Mouse (Mus musculus): ENCODE results near the gene 4930402F06Rik.

The 4930402F06Rik gene

GRCm38 (mm10) chr2:35412810-35413209 is 15.8 kb upstream of the 4930402F06Rik start:
- DNase-seq = no peak

GRCm38 (mm10) chr2:35412246-35412645 is 15.3 kb upstream of the 4930402F06Rik start:
- no peak for DNase-seq

- peak; percentile 6 for DNase-seq
These were observed 14.7 kb upstream of the 4930402F06Rik start for GRCm38 (mm10) chr2:35411640-35412190.

DNA sequence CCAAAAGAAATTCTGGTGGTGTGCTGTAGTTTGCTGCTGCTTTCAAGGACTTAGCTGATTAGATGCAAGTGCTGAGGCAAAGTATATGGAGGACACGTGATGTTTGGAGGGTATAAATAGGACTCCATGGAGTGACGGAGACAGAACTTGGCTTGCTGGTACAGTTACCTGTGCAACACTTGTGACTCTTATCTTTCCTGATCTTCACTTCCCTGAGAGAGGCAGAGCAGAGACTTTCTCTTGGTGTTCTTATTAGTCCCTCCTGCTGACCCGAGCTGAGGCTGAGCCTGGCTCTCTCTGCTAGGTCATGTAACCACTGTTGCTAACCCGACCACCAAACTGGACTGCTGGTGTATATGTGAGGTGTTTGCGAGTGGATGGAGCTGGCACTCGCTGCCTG is 12.5 kb upstream of the 4930402F06Rik start:
- DNase-seq = no peak

GRCm38 (mm10) chr2:35408409-35409110 is 11.6 kb upstream of the 4930402F06Rik start:
- DNase-seq = no peak

DNA sequence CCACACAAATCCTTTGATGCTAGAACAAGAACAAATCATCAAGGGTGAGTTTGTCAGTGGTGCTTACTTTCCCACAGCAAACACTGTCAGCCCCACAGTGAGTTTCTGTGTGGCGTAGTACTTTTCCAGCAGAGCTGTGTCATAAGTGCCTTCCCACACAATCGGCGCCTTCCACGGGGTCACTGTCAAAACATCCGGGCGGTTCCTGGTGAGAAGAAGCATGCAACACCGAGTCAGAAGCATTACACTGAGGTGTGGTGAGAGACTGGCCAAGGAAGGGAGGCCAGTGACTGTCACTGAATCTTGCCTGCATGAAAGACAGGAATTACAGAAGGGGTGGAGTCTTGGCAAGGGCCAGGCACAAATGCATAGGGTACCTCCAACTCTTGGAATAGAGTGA is 10.9 kb upstream of the 4930402F06Rik start:
- no peak for DNase-seq

GRCm38 (mm10) chr2:35407266-35407665 is 10.3 kb upstream of the 4930402F06Rik start:
- no peak for DNase-seq

DNA sequence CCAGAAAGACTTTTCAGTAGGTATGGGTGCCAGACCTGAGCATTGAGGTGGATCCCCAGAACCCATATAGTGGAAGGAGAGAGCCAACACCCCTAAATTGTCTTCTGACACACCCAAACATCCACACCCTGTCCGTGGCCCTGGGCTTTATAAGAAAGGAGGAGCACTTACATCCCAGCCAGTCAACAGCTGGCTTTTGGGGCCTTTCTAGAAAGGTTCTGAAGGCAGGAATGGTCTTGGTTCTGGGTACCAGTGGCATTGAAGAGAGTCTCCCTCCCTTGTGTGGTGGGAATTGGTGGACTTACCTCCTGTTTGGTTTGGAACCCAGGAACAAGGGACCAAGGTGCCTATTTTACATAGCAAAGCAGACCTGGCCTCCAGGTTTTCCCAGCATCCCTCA is 9.6 kb upstream of the 4930402F06Rik start:
- DNase-seq = no peak

DNA sequence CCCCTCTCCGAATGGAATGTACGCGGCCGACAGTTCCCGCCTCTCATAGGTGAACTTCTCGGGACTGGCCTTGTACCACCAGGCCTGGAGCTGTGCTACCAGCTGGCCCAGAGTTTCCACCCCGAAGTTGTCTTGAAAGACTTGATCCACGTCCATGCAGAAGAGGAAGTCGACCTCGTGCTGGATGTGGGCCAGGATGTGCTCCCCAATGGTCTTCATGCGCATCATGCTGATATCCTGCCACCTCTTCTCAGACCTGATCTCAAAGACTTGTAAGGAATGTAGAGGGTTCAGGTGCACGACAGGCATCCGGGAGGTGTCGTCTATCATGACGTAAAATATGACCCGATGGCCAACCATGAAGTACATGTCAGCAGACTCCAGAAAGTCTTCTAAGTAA is 5.4 kb upstream of the 4930402F06Rik start:
- no peak for DNase-seq

GRCm38 (mm10) chr2:35400739-35401138 is 3.8 kb upstream of the 4930402F06Rik start:
- DNase-seq = no peak

DNA sequence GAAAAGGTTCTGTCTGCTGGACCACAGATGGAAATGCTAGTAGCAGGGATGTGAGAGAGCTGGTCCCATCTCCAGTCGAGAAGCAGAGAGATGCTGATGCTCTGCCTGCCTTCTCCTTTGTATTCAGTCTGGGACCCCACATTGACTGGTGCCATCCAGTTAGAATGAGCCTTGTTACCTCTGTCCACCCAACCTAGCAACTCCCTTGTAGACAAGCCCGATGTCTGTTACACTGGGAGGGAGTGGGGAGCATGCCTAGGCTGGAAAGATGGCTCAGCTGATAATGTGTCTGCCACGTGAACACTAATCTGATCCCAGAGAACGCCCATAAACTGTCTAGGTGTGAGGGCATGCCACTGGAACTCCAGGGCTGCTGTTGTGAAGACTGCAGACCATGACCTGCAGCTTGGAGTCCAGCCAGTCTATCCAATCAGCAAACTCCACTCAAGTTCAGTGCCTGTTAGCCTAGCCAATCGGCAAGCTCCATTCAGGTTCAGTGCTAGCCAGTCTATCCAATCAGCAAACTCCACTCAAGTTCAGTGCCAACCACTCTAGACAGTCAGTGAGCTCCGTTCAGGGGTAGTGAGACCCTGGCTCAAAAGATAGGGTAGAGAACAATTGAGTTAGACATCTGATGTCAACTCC is 1.3 kb upstream of the 4930402F06Rik start:
- DNase-seq = no peak

GRCm38 (mm10) chr2:35397590-35398173 is 707 bp upstream of the 4930402F06Rik start:
- DNase-seq = peak; percentile 26

GRCm38 (mm10) chr2:35385441-35385871 is 11.5 kb downstream of the 4930402F06Rik start:
- DNase-seq = no peak

- DNase-seq = no peak
These were observed 17.7 kb downstream of the 4930402F06Rik start for GRCm38 (mm10) chr2:35379306-35379705.

DNA sequence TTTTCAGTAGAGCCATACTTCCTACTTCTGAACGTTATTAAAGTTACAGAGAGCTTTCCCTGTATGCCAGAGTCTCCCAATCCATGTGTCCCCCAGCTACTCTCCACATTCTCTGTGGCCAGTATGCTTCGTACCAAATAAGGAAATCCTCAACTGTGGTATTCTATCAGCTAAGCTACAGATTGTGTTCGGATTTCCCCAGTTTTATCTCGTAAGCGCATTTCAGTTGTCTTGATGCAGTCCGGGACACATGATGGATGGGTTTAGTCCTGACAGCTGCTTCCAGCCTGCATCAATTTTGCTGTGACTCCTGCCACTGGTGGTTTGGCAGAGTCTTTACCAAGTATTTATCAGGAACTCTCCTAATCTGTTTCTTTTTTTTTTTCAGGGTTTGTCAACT is 19.4 kb downstream of the 4930402F06Rik start:
- DNase-seq = no peak

DNA sequence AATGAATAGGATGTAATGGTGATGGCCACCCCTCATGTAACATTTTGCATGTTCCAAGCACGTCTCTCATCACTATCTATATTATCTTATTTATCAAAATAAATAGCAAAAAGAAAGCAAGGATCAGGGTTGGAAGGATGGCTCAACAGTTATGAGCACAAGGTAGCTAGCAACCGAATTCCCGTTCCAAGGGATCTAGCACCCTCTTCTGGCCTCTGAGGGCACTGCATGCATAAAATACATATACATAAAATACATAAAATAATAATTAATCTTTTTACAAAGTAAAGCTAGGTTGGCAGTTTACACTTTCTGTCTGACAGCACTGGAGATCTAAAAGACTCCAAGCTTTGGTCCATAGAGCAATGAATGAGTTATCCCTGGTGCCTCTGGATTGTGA is 24.0 kb downstream of the 4930402F06Rik start:
- DNase-seq = no peak

DNA sequence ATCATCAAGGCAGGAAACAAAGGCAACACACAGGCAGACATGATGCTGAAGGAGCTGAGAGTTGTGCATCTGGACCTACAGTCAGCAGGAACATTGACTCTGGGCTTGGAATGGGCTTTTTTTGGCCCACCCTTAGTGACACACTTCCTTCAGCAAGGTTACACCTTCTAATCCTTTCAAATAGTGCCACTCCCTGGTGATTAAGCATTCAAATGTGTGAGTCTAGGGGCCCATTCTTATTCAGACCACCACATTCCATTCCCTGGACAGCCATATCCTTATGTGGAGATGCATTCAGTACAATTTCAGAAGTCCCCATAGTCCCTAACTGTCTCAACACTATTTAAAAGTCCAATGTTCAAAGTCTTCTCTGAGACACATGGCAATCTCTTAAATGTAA is 26.3 kb downstream of the 4930402F06Rik start:
- no peak for DNase-seq

- no peak for DNase-seq
These were observed 29.3 kb downstream of the 4930402F06Rik start, which contains the start of gene 4930568D16Rik for GRCm38 (mm10) chr2:35367629-35368028. Gene 4930568D16Rik (minus strand): TSS chr2:35367729.

DNA sequence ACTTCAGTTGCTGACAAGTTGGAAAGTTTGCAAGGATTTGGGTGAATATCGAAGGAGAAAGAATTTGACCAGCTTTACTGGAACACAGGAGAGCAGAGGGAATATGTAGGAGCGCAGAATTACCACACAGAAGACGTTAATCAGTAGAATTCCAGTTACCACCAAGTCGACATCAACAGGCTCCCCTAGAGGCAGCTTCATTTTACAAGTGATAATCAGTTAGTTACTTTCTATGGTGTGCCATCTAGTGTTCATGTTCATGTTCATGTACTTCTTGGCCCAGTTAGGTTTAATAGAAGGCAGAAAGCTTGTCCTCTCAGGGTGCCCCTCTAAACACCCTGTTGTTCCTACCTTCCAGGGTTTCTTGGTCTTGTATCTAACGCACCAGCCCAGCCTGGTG is 47.8 kb downstream of the 4930402F06Rik start:
- no peak for DNase-seq

DNA sequence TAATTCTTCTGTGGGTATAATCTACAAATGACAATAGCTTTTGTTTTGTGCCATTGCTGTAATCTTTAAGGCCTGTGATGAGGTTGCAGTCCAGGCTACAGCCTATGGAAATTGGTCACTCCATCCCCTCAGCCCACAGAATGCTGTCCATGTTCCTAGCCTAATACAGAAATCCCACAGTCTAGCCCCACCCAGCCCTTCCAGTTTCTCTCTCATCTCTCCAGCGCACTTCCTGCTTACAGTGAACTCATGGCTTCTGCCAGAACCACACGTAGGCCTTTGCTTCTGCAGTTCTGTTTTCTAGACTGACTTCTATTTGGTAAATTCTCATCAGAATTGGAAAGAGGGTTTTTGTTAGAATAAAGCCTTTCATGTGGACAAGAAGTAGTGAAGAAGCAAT is 51.0 kb downstream of the 4930402F06Rik start:
- DNase-seq = no peak

- DNase-seq = no peak
These were observed 54.4 kb downstream of the 4930402F06Rik start for GRCm38 (mm10) chr2:35342605-35343004.

DNA sequence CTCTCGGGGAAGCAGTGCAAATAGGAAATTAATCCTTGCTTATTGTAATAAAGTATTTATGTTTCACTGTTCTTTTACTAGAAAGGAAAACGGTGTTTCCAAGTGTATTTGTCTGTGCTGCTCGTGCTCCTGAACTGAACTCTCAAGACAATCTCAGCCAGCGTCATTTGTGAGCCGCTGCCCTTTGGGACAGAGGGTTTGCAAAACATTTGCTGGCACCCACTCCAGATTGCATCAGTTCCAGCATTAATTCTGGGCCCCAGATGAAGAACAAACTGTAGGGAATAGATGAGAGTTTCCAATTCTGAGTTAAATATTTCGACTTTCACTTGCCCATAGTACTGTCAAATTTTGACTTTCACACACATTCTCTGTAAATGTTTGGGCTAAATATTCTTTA is 58.3 kb downstream of the 4930402F06Rik start:
- no peak for DNase-seq

GRCm38 (mm10) chr2:35338036-35338435 is 58.9 kb downstream of the 4930402F06Rik start:
- DNase-seq = no peak

DNA sequence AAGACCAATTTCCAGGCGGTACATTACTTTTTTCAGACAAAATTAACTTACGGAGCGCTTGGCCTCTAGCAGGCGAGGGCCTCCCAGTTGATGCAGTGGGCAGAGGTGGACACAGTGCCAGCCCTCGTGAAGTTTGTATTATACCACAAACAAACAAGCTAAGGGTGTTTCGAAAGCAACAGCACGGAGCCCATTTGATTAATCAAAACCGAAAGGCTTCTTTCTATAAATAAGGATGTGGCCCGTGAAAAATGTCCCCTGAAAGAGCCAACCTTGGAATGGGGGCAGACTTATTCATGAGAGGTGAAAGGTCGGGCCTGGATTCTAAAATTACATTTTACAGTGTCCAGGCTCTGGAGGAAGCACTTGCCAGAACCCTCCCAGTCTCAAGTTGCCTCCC is 59.6 kb downstream of the 4930402F06Rik start:
- no peak for DNase-seq

Data from kidney, adult 11 months (tissue).